Mouse (Mus musculus) olfactory bulb, adult 2 months (tissue): ENCODE data around the gene Mcam.

Experiments used
- CTCF ChIP-seq: fragments of 200-500 bp; IDR thresholded peaks from 2 replicates; pipeline ENCODE4 v1.5.1; 2012; ENCODE audit warnings: low read depth, mild to moderate bottlenecking, low read length, moderate library complexity; ENCODE audit not compliant: insufficient read depth
- POLR2A ChIP-seq: fragments of 200-500 bp; IDR thresholded peaks from 2 replicates; pipeline ENCODE4 v1.6.1; 2012; ENCODE audit warnings: mild to moderate bottlenecking, low read depth, low read length, moderate library complexity; ENCODE audit not compliant: insufficient read depth

DNA sequence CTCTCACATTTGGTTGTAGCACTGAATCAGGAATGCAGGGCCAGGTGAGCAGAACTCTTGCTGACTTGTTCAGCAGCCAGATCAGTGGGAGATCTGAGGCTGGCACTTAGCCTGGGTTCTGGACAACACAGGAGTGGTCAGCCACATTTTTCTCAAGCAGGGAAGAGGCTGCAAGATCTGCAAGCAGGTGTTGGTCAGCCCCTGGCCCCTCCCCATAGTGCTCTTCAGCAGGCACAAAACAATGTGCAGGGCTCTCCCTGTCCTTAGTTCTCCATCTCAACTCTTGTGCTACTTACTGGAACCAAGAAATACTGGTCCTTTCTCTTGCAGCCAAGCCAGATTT lies 10.4 kb downstream of the Mcam start:
- TF ChIP-seq POLR2A, result no peak
- no peak for TF ChIP-seq CTCF
